Mouse (Mus musculus) liver (tissue): ENCODE measurements at regions not wholly inside any gene's neighbourhood (a gene's known extent, or its start where the extent isn't known, plus 50 kb on each side); places are given as distances from the start of the nearest gene placed in this dataset.

Experiments used
- DNase-seq: peaks from one replicate; pipeline ENCODE4 v3.0.0-alpha.2; 2020; ENCODE audit warnings: mixed read lengths

- no peak for DNase-seq
These were observed 58.5 kb downstream of the Zfp36l2 start for GRCm38 (mm10) chr17:84129204-84129603.

- DNase-seq: no peak
These were observed 59.5 kb downstream of the Zfp36l2 start for GRCm38 (mm10) chr17:84128262-84128661.

GRCm38 (mm10) chr17:84126168-84126567 lies 61.6 kb downstream of the Zfp36l2 start:
- no peak for DNase-seq

GRCm38 (mm10) chr17:84123161-84123560 lies 64.6 kb downstream of the Zfp36l2 start:
- DNase-seq: no peak

GRCm38 (mm10) chr17:84122486-84123131 lies 65.1 kb downstream of the Zfp36l2 start:
- no peak for DNase-seq

GRCm38 (mm10) chr17:84121291-84121690 lies 66.5 kb downstream of the Zfp36l2 start:
- no peak for DNase-seq

GRCm38 (mm10) chr17:84119221-84120017 lies 68.3 kb downstream of the Zfp36l2 start:
- DNase-seq: peak; percentile 49

- no peak for DNase-seq
These were observed 69.0 kb downstream of the Zfp36l2 start for GRCm38 (mm10) chr17:84118781-84119180.

- DNase-seq: peak; percentile 80
These were observed 69.5 kb downstream of the Zfp36l2 start for GRCm38 (mm10) chr17:84118271-84118670.

GRCm38 (mm10) chr17:84117756-84118155 lies 70.0 kb downstream of the Zfp36l2 start:
- peak; percentile 56 for DNase-seq

GRCm38 (mm10) chr17:84116340-84117279 lies 71.1 kb downstream of the Zfp36l2 start:
- DNase-seq: peak; percentile 76

- DNase-seq: no peak
These were observed 71.8 kb downstream of the Zfp36l2 start for GRCm38 (mm10) chr17:84115957-84116339.

GRCm38 (mm10) chr17:84115133-84115532 lies 72.6 kb downstream of the Zfp36l2 start:
- peak; percentile 52 for DNase-seq

- DNase-seq: no peak
These were observed 73.3 kb downstream of the Zfp36l2 start for GRCm38 (mm10) chr17:84114279-84114994.

- peak; percentile 96 for DNase-seq
These were observed 74.0 kb downstream of the Zfp36l2 start for GRCm38 (mm10) chr17:84113608-84114278.

GRCm38 (mm10) chr17:84112411-84113031 lies 75.2 kb downstream of the Zfp36l2 start:
- DNase-seq: peak; percentile 36

- DNase-seq: no peak
These were observed 75.9 kb downstream of the Zfp36l2 start for GRCm38 (mm10) chr17:84111787-84112370.

GRCm38 (mm10) chr17:84110945-84111344 lies 76.8 kb downstream of the Zfp36l2 start:
- DNase-seq: no peak

- no peak for DNase-seq
These were observed 77.6 kb downstream of the Zfp36l2 start for GRCm38 (mm10) chr17:84110000-84110695.

GRCm38 (mm10) chr17:84107946-84108686 lies 79.6 kb downstream of the Zfp36l2 start:
- no peak for DNase-seq
